Mouse (Mus musculus) retina, adult 2 months (tissue): ENCODE measurements around the gene BC017158.

Experiments used
- DNase-seq: peaks from one replicate; pipeline ENCODE4 v3.0.0-alpha.2; 2012; ENCODE audit warnings: low read depth, low spot score

BC017158 gene

GRCm38 (mm10) chr7:128256783-128257334 is 41.1 kb downstream of the BC017158 start:
- DNase-seq, result no peak

- no peak for DNase-seq
Measured at GRCm38 (mm10) chr7:128255757-128256156, 42.2 kb downstream of the BC017158 start.

DNA sequence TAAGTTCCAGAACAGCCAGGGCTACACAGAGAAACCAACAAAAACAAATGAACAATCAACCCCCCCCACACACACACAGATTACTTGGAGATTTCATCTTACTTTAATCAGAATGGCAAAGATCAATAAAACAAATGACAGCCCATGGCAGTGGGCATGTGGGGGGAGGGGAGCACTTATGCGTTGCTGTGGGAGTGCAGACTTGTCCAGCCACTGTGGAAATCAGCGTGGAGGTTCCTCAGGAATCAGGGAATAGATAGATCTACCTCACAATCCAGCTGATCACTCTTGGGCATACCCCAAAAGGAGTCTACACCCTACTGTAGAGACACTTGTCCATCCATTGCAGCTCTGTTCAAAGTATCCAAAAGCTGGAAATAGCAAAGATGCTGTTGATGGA is 43.0 kb downstream of the BC017158 start:
- no peak for DNase-seq

GRCm38 (mm10) chr7:128252609-128253008 is 45.4 kb downstream of the BC017158 start:
- no peak for DNase-seq

DNA sequence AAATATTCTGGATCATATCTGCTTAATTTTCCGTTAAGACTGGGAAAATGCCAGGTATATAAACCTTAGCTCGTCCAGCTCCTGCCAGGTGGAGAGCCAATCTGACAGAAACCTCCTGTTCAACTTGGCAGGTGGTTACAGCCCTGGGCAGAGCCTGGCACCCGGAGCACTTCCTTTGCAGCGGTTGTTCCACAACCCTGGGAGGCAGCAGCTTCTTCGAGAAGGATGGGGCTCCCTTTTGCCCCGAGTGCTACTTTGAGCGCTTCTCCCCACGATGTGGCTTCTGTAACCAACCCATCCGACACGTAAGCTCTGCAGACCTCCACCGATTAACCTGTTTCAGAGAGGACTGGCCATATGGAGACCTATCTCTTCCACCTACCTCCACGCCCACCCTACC is 46.0 kb downstream of the BC017158 start:
- DNase-seq, result no peak

DNA sequence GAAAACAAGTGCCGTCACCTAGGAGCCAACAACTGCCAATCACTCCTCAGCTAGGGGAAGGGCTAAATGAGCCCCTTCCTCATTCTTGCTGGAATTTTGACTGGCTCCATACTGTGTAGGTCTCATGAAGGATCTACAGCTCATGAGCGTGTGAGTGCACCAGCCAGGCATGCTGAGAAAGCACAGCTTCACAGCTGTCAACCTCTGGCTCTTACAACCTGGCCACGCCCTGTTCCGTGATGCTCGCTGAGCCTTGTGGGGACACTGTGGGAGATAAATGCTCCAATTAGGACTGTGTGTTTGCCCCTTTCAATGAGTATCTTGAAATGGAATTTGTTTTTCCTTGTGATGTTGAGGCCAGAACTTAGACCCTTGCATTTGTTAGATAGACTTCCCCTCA is 48.0 kb downstream of the BC017158 start:
- DNase-seq, result no peak

DNA sequence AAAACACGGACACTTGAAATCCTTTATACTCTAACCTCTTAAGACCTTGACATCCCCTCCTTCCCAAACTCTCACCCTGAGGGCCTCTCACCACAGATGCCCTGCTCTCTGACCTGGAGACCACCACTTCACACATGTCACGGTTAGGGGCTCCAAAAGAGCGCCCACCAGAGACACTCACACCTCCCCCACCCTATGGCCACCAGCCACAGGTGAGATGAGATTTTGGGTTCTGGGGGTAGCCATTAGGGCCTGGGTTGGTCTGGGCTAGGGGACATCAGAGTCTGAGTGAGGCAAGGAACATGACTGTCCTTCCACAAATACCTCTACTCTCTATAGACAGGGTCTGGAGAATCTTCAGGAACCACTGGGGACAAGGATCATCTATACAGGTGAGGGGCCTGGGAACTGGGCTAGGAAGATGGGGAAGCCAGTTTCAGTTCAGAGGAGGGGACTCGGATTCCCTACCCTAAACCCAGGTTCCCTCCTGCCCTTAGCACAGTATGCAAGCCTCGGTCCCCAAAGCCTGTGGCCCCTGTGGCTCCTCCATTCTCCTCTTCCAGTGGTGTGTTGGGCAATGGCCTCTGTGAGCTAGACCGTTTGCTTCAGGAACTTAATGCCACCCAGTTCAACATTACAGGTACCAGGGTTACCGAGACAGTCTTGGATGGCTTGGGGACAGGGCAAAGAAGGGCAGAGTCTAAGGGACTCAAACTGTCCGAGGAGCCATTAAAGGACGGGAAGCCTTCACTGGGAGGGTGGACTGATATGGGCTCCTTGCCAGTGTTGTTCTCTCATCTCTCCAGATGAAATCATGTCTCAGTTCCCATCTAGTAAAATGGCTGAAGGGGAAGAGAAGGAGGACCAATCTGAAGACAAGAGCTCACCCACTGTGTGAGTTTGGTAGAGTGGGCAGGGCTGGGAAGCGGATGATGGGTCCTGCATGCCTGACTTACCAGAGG is 49.6 kb downstream of the BC017158 start:
- no peak for DNase-seq

- peak; percentile 61 for DNase-seq
Measured at GRCm38 (mm10) chr7:128247443-128247842, 50.5 kb downstream of the BC017158 start.

GRCm38 (mm10) chr7:128246496-128247391 is 51.2 kb downstream of the BC017158 start, which contains the start of gene Tgfb1i1:
Gene Tgfb1i1 (plus strand): TSS chr7:128246812.
- no peak for DNase-seq

DNA sequence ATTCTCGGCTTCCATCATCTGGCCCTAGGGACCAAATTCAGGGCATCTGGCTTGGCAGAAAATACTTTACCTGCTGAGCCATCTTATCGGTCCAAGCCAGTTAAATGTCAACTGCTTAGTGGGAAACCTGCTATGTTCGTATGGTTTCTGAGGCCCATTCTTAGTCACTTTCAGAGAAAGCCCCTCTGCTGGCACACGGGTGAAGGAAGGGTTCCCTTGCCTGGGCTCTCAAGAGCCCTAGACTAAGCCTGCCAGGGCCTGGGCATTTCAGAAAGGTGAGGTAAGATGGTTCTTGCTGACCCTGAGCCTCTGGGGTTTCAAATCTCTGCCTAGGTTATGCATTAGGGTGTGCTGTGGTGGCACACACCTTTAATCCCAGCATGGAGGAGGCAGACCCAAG is 52.4 kb downstream of the BC017158 start:
- DNase-seq, result no peak

DNA sequence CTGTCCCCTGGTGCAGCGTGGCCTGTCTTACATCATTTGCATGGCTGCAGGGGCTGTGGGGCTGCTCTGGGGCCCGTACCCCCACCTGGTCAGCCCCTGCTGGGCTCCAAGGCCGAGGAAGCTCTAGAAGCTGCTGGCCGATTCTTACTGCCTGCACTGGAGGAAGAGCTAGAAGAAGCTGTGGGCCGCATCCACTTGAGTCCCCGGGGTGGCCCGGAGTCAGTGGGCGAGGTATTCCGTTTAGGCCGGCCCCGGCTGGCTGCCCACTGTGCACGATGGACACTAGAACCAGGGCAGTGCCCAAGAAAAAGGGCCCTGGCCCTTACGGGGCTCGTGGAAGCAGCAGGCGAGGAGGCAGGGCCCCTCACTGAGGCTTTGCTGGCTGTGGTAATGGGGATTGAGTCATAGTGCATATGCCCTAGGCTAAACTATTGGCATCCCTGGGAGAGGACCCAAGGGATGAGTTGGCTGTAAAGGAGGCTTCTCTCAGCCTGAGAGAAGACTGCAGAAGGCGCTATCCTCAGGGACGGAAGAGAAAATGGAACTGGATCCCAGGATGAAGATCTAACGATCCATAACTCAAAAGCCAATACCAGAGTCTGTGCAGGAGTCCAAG is 53.5 kb downstream of the BC017158 start:
- no peak for DNase-seq

- no peak for DNase-seq
Measured at GRCm38 (mm10) chr7:128243921-128244320, 54.0 kb downstream of the BC017158 start.

DNA sequence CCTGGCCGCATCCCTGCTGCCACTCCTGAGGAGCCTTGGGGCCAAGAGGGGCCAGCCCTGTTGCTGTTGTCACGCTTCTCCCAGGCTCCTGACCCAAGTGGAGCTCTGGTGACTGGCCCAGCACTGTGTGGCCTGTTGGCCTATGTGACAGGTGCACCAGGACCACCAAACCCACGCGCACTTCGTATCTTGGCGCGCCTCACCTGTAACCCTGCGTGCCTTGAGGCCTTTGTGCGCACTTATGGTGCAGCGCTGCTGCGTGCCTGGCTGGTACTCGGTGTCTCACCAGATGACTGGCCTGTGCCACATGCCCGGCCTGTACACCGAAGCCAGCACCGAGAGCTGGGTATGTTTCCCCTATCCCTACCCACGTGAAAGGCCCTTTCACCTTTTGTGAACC is 55.6 kb downstream of the BC017158 start:
- no peak for DNase-seq

DNA sequence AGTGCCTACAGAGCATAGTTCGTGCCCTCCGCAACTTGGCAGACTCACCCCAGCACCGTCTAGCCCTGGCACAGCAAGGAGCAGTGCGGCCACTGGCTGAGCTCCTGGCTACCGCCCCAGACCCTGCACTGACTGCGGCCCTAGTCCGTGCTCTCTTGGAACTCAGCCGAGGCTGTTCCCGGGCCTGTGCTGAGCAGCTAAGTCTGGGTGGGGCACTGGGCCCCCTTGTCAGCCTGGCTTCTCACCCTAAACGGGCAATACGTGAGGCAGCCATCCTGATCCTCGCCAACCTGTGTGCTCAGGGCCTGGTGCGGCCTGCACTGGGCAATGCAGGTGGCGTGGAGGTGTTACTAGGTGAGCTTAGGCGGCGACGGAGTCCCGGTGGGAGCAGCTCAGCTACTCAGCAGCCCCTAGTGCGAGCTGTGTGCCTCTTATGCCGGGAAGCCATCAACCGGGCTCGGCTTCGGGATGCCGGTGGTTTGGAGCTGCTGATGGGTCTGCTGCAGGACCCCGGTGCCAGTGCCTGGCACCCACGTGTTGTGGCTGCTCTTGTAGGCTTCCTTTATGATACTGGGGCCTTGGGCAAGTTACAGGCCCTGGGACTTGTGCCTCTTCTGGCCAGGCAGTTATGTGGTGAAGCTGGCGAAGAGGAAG is 57.7 kb downstream of the BC017158 start:
- DNase-seq, result no peak

- no peak for DNase-seq
Measured at GRCm38 (mm10) chr7:128238991-128239390, 59.0 kb downstream of the BC017158 start.

DNA sequence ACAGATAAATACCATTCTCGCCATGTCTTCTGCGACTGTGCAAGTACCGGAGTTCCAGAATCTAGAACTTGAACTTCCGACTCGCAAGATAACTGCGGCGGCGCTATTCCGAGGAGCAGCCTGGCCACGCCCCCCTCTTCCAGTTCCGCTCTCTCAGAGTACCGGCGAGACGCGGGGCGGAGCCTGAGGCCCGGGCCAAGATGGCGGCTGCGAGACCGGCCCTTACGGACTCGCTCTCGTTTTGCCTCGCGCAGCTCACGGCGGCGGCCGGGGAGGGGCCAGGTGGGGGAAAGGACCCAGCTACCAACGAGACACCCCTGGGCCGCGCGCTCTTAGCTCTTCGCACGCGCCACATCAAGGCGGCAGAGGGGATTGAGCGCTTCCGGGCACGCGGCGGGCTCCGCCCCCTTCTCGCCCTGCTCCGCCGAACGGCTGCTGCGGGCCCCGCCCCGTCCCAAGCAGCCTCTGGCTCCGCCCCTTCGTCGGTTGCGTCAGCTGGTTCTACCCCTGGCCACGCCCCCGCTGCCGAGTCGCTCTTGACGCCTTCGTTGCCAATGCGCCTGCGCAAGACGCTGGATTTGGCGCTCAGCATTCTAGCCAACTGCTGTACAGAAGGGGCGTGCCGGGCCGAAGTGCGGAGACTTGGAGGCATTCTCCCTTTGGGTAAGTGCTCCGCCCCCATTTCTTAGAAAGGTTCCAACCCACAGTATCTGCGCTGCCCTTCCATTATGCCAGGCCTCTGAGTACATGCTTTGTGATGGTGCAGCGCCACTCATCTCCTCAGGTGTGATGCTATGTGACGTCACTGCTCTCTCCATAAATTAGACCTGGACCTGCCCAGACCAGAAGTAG is 59.8 kb downstream of the BC017158 start, which contains the start of gene 9130023H24Rik:
Gene 9130023H24Rik, minus strand, starts transcription at position 105 of the 852 bp plus-strand sequence.
- DNase-seq, result peak; percentile 99

DNA sequence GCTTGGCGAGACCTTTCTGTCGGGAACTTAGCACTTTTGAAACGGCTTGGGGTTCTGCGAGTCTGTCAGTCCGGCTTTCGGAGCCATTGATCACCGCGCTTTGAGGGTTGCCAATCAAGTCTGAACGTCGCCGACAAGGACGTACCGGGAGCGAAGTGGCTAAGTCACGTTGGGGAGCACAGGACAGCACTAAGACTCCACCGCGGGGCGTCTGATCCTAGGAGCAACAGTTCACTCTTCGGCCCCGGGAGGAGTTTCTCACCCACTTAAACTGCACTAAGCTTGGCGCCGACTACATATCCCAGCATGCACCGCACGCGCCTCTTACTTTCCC is 60.4 kb downstream of the BC017158 start:
- no peak for DNase-seq

DNA sequence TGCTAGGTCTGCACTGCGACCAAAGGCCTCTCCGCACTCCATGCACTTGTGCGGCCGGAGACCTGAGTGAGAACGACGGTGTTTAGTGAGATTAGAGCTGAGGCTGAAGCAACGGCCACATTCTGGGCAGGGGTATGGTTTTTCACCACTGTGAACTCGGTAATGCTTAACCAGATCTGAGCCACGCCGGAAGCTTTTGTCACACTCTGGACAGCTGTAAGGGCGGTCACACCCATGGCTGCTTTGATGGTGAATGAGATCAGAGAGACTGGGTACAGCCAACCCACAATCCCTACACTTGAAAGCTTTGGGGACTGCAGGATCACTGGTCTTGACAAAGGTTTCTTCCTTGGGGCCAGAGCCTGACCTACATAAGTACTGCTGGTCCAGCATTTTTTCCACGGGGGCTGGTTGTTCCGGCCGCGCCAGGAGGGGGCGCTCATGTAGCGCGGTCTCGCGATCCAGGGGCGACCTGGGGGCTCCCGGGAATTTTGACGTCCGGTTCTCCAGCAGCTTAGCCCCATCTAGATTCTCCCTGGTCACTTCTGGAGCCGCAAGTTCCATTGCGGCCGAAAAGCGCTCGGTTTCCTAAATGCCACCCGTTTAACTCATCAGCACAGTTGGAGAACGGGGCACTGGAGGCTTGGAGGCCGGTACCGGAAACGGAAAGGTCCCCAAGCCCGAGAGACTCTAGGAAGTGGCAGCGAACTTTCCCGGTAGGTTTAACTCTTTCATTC is 60.9 kb downstream of the BC017158 start, which contains the start of gene Armc5:
Gene Armc5, plus strand, starts transcription at position 487 of the 737 bp plus-strand sequence.
- DNase-seq, result peak; percentile 56

DNA sequence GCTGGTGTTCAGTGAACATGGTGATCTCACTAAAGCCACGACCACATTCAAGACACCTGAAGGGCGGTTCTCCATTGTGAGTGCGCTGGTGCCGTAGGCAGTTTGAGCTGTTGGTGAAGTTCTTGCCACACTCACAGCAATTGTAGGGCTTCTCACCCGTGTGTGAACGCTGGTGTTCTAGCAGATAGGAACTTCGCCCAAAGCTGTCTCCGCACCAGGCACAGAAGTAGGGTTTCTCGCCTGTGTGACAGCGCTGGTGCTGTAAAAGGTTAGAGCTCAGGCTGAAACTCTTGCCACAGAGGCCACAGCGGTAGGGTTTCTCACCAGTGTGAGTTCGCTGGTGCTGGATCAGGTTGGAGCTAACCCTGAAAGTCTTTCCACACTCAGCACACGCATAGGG is 61.5 kb downstream of the BC017158 start:
- no peak for DNase-seq
